Mouse (Mus musculus) hindbrain, embryonic 14.5 days (tissue): ENCODE measurements around the gene Ablim2. TPM values are rescaled to one million over a fixed set of nuclear protein-coding genes. Genes with fewer than 3 reads are reported as not detected.

Experiments
- ATAC-seq: fragments of 200-750 bp; cut with Nextera tagmentation; 2 replicates; pipeline ENCODE4 v1.8.0; 2017; ENCODE audit warnings: moderate number of reproducible peaks, mild to moderate bottlenecking, moderate TSS enrichment, moderate library complexity; ENCODE audit not compliant: low FRiP score
- DNase-seq: peaks from one replicate; pipeline ENCODE4 v3.0.0-alpha.2; 2015; ENCODE audit warnings: low spot score
- H3K27ac ChIP-seq: fragments of 300-500 bp; sonication (generic); 2 replicates; pipeline ENCODE4 v1.5.1; 2014; ENCODE audit warnings: mild to moderate bottlenecking, moderate library complexity
- H3K27me3 ChIP-seq: fragments of 300-500 bp; sonication (generic); 2 replicates; pipeline ENCODE4 v1.6.1; 2014; ENCODE audit warnings: mild to moderate bottlenecking, low read length, mixed read lengths; ENCODE audit not compliant: control insufficient read depth, insufficient read depth
- H3K36me3 ChIP-seq: fragments of 300-500 bp; sonication (generic); replicated peaks from 2 replicates; pipeline ENCODE4 v1.6.1; 2014; ENCODE audit not compliant: control insufficient read depth, insufficient read depth
- H3K4me1 ChIP-seq: fragments of 300-500 bp; sonication (generic); replicated peaks from 2 replicates; pipeline ENCODE4 v1.6.1; 2014; ENCODE audit warnings: antibody characterized with exemption, low read length, mixed read lengths; ENCODE audit not compliant: control insufficient read depth, insufficient read depth
- H3K4me2 ChIP-seq: fragments of 300-500 bp; sonication (generic); replicated peaks from 2 replicates; pipeline ENCODE4 v1.6.1; 2014; ENCODE audit warnings: mild to moderate bottlenecking, moderate library complexity
- H3K4me3 ChIP-seq: fragments of 300-500 bp; sonication (generic); replicated peaks from 2 replicates; pipeline ENCODE4 v1.5.1; 2014; ENCODE audit warnings: mild to moderate bottlenecking, low read length
- H3K9ac ChIP-seq: fragments of 300-500 bp; sonication (generic); 2 replicates; pipeline ENCODE4 v1.6.1; 2014
- H3K9me3 ChIP-seq: fragments of 300-500 bp; sonication (generic); 2 replicates; pipeline ENCODE4 v1.6.1; 2016; ENCODE audit warnings: low read length; ENCODE audit not compliant: control insufficient read depth
- WGBS: fragments of 180-500 bp; shearing (Covaris S2); extraction: QIAGEN DNeasy Blood & Tissue Kit; methylation state at CpG from one replicate; pipeline ENCODE4 v1.1.7; 2014; 5-methylcytosine and 5-hydroxymethylcytosine counted together
- polyA plus RNA-seq: library from polyadenylated mRNA; unstranded; fragments of >200 nt; fragmentation: Nextera tagmentation; extraction: Ambion mirVana; gene quantifications from 2 replicates; pipeline ENCODE4 v1.2.1, GENCODE M21; 2014

The Ablim2 gene
- polyA plus RNA-seq, 1 experiment from 2014 or later = 19.9 TPM

DNA sequence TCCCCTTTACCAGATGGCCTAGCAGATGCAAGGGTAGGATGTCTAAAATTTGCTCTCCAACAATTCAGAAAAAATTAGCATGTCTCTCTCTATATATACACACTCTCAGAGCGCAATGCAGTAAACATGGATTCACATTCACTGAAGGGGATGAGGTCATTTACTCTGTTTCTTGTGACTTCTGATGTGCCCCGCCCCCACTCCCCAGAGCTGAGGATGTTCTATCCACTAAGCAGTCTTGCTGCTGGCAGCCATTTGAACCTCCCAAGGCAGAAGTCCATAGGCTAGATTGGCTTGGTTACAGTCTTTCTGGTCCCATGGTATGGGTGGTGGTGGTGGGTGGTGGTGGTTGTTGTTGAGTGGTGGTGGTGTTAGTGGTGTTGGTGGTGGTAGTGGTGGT is 35.7 kb upstream of the Ablim2 start:
- ATAC-seq = no peak
- no peak for DNase-seq
- Histone ChIP-seq H3K9me3 (no peaks in the 10 kb centered on the region), H3K27me3 (no peaks in the 10 kb centered on the region), H3K4me2 (no peak overlapping the region), H3K9ac (no peak overlapping the region), H3K4me1 (no peaks in the 10 kb centered on the region), H3K27ac (no peak overlapping the region), H3K4me3 (no peak overlapping the region), H3K36me3 (no peaks in the 10 kb centered on the region)
- WGBS = 95% methylated on average over 2 of the region's 2 CpGs

DNA sequence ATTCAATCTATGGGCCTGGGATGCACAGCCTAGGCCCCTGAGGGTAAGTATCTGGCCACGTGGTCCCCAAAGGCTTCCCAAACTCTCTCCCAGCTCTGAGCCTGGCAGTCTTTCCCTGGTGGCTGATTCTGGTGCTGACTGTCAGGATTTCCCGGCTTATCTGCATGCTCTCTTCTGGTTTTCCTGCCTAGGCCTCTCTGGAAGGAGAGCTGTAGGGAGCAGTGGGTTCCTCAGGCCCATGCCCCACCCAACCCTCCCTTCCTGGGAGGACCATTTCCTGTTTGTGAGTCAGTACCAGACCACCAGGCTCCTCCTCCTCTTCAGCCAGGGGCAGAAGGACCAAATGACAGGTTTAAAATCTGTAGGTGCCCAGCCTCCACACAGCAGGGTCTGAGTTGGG is 35.0 kb upstream of the Ablim2 start:
- no peak overlapping the region for H3K27ac ChIP-seq

DNA sequence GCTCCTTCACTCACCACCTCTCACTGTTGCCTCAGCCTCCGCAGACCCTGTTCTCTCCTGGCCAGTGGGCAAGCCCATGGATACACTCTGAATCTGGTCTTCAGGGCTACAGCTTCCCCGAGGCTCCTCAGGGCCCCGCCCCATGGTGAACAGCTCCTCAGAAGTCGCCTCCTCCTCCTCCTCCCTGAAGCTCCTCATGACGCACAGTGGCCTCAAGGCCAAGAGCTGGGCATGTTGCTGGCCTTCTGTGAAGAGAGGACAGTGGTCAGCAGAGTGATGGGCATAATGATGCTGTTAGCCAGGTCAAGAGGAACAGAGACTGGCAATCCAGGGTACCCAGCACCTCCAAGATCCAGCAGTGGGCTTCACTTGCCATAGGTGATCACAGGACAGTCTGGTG is 33.8 kb upstream of the Ablim2 start:
- H3K27ac ChIP-seq = no peak overlapping the region
- H3K4me1 ChIP-seq = no peaks in the 10 kb centered on the region
- H3K4me2 ChIP-seq = no peak overlapping the region
- no peaks in the 10 kb centered on the region for H3K27me3 ChIP-seq
- H3K36me3 ChIP-seq = no peaks in the 10 kb centered on the region
- H3K9ac ChIP-seq = no peak overlapping the region
- H3K4me3 ChIP-seq = no peak overlapping the region
- DNase-seq (no peak), ATAC-seq (no peak)
- H3K9me3 ChIP-seq = no peaks in the 10 kb centered on the region
- WGBS = 85% methylated on average over 5 of the region's 5 CpGs

More for the DNA sequence above, 35.0 kb upstream of the Ablim2 start:
- H3K4me3 ChIP-seq = no peak overlapping the region
- no peaks in the 10 kb centered on the region for H3K4me1 ChIP-seq
- H3K36me3 ChIP-seq = no peaks in the 10 kb centered on the region
- no peak overlapping the region for H3K9ac ChIP-seq
- no peak overlapping the region for H3K4me2 ChIP-seq
- no peaks in the 10 kb centered on the region for H3K27me3 ChIP-seq
- 57% methylated on average over 2 of the region's 2 CpGs for WGBS
- ATAC-seq (no peak), DNase-seq (no peak)
- H3K9me3 ChIP-seq = no peaks in the 10 kb centered on the region

DNA sequence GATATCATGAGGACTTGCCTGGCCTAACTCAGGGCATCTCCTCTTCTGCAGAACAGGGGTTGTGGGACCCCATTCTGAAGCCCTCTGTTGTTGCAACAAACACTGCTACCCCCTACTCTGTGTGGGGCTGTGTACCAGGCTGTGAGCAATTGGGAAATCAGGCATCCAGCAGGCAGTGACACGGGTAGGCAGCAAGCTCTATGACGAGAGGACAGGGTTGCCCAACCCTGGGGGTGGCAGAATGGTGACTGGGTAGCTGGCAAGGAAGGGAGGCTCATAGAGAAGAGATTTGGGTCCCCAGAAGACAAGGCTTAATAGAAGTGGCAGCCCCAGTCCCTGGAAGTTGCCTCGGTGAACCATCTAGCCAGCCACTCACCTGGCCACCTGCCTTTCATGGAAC is 31.8 kb upstream of the Ablim2 start:
- Histone ChIP-seq H3K4me1 (no peaks in the 10 kb centered on the region), H3K27ac (no peak overlapping the region), H3K27me3 (no peaks in the 10 kb centered on the region), H3K9me3 (no peaks in the 10 kb centered on the region), H3K9ac (no peak overlapping the region), H3K4me2 (no peak overlapping the region), H3K4me3 (no peak overlapping the region), H3K36me3 (no peaks in the 10 kb centered on the region)
- DNase-seq (no peak), ATAC-seq (no peak)
- 80% methylated on average over 3 of the region's 3 CpGs for WGBS

DNA sequence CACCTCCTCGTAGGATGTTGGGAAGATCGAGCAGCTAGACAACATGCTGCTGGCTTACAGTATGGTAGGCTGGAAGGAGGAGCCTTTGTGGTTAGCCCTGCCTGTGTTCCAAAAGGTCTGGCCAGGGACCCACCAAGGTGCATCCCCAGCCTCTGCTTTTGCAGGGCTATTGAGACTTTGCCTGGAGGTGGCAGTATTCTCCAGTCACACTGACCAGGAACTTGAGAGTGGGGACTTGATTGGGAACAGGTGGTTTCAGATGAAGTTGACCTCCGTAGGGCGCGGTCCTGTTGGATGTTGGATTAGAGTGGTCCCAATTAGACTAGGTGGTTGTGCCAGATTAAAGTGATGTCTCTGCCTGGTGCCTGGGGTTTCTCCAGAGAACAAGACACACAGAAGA is 30.2 kb upstream of the Ablim2 start:
- DNase-seq = no peak
- H3K9me3 ChIP-seq = no peaks in the 10 kb centered on the region
- ATAC-seq = no peak
- H3K4me3 ChIP-seq = no peak overlapping the region
- no peak overlapping the region for H3K27ac ChIP-seq
- H3K27me3 ChIP-seq = no peaks in the 10 kb centered on the region
- H3K4me1 ChIP-seq = no peaks in the 10 kb centered on the region
- H3K36me3 ChIP-seq = no peaks in the 10 kb centered on the region
- 92% methylated on average over 5 of the region's 5 CpGs for whole genome bisulfite sequencing
- no peak overlapping the region for H3K4me2 ChIP-seq
- no peak overlapping the region for H3K9ac ChIP-seq

DNA sequence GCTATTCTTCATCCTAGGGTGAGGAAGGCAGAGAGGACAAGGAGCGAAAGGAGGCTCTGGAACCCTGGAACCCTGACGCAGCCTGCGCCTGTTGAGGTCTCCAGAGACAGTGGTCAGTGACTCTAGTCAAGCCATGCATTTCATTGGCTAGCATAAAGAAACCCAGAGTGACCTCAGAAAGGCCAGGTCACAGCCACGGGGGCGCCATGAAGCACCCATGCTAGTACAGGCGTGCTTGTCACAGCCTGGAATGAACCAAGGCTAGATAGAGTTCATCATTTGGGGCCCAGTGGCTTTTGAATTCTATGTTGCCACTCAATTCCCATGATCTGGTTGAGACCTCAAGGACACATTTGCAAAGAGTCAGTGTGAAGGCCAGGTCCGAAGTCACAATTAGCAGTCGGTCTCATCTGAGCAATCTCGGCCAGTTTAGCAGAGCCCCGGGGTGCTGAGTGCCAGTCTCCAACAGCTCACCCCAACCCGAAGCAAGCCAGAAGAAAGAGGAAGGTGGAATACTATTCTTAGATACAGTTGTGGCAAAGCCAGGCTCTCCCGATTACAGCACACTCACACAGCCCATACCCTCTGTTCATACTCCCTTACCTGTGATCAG is 29.2 kb upstream of the Ablim2 start:
- no peaks in the 10 kb centered on the region for H3K27me3 ChIP-seq
- H3K4me3 ChIP-seq = no peak overlapping the region
- DNase-seq = no peak
- no peak for ATAC-seq
- no peak overlapping the region for H3K9ac ChIP-seq
- WGBS = 87% methylated on average over 12 of the region's 12 CpGs
- H3K27ac ChIP-seq = no peak overlapping the region
- no peaks in the 10 kb centered on the region for H3K4me1 ChIP-seq
- peak overlapping the region; percentile 6; the same call in 1 of the 2 replicates for H3K4me2 ChIP-seq
- no peaks in the 10 kb centered on the region for H3K9me3 ChIP-seq
- no peaks in the 10 kb centered on the region for H3K36me3 ChIP-seq

DNA sequence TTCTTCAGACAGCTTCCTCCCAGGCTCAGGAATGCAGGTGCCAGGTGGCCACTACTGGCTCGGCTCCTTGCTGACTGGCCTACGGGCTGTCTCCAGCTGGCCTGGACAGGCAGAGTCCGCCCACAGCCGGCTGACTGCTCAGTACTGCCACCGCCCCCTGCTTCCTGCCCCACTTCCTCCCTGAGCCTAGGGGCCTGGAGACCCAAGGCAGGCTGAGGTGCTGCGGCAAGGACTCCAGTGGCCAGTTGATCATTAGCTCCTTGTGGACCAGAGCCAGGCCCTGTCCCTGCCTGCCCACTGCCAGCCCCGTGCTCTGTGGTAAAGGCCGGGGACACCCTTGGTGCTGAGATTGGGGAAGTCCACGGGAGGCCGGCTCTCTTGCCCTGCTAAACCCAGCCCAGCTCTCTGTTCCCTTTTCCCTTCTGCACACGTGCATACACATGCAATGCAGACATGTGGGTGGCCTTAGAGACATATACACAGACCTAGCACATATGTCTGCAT is 28.7 kb upstream of the Ablim2 start:
- WGBS = 62% methylated on average over 11 of the region's 11 CpGs
- H3K36me3 ChIP-seq = no peaks in the 10 kb centered on the region
- H3K4me1 ChIP-seq = no peaks in the 10 kb centered on the region
- H3K9me3 ChIP-seq = no peaks in the 10 kb centered on the region
- H3K4me2 ChIP-seq = peak overlapping the region; percentile 6; the same call in 1 of the 2 replicates
- H3K9ac ChIP-seq = no peak overlapping the region
- no peaks in the 10 kb centered on the region for H3K27me3 ChIP-seq
- peak; percentile 40; the same call in 1 of the 2 replicates for ATAC-seq
- no peak overlapping the region for H3K4me3 ChIP-seq
- no peak for DNase-seq
- peak overlapping the region; percentile 22; the same call in 1 of the 2 replicates for H3K27ac ChIP-seq

DNA sequence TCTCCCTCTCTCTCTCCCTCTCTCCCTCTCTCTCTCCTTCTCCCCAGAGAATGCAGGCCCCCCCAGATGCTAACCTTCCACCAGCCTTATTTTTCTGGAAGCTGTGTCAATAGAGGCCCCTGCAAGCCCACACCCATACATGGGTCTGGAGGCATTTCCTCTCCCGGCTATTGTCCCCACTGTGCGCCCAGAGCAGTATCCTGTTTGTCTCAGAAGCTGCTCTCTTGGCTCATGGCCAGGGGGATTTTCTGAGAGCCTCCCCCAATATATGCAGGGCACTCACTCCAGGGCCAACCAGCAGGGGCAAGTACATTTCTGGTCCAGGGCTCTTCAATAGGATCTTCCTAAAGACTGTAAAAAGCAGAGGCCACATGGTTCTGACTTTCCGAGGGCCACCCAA is 27.8 kb upstream of the Ablim2 start:
- H3K4me1 ChIP-seq = no peaks in the 10 kb centered on the region
- no peaks in the 10 kb centered on the region for H3K27me3 ChIP-seq
- no peak for ATAC-seq
- H3K27ac ChIP-seq = no peak overlapping the region
- no peaks in the 10 kb centered on the region for H3K9me3 ChIP-seq
- H3K36me3 ChIP-seq = no peaks in the 10 kb centered on the region
- H3K4me2 ChIP-seq = no peak overlapping the region
- no peak overlapping the region for H3K9ac ChIP-seq
- DNase-seq = no peak
- H3K4me3 ChIP-seq = no peak overlapping the region
- 71% methylated on average over 3 of the region's 3 CpGs for WGBS

DNA sequence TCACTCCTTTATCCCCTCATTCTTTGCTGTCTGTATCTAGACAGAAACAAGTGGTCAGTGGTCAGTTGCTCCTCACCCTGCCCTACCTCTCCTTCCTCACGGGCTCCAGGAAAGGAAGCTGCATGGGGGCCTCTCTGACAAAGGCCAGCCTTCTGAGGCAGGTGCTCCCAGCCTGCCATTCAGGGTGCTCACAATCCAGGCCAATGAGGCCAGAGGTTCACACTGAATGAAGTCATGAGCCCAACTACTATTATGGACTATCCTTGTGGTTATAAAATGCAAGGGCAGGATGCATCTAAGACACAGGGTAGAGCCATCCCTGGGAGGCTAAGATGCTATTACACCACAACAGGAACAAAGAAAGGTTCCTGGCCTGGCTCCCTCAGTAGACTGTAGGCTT is 27.1 kb upstream of the Ablim2 start:
- Histone ChIP-seq H3K9ac (no peak overlapping the region), H3K4me3 (no peak overlapping the region), H3K4me1 (no peaks in the 10 kb centered on the region), H3K36me3 (no peaks in the 10 kb centered on the region), H3K9me3 (no peaks in the 10 kb centered on the region), H3K4me2 (no peak overlapping the region), H3K27ac (no peak overlapping the region), H3K27me3 (no peaks in the 10 kb centered on the region)
- 75% methylated on average over 1 of the region's 1 CpGs for WGBS
- ATAC-seq = no peak
- no peak for DNase-seq

DNA sequence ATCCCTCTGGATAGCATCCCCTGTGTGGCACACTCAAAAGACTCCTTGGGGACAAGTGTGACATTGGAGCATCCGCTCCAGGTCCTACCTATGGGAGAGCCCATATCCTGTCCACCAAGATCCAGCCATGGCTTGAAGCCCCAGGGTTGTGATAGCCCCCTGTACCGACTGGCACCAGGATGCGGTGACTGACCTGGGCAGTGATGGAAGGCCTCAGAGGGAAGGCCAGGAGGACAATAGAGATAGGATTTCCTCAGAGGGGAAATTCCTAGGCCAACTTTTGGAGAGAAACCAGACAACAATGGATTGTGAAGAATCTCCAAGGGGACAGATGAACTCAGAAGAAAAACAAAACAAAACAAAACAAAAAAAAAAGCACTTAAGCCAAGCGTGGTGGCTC is 26.7 kb upstream of the Ablim2 start:
- DNase-seq = no peak
- Histone ChIP-seq H3K9me3 (no peaks in the 10 kb centered on the region), H3K27me3 (no peaks in the 10 kb centered on the region), H3K4me1 (no peaks in the 10 kb centered on the region), H3K4me2 (no peak overlapping the region), H3K27ac (no peak overlapping the region), H3K4me3 (no peak overlapping the region), H3K9ac (no peak overlapping the region), H3K36me3 (no peaks in the 10 kb centered on the region)
- WGBS = 89% methylated on average over 4 of the region's 4 CpGs
- ATAC-seq = no peak
